Mouse (Mus musculus) stomach, postnatal 0 days (tissue): ENCODE measurements at regions not wholly inside any gene's neighbourhood (a gene's known extent, or its start where the extent isn't known, plus 50 kb on each side); places are given as distances from the start of the nearest gene placed in this dataset.

Experiments
- ATAC-seq: fragments of 200-750 bp; cut with Nextera tagmentation; 2 replicates; pipeline ENCODE4 v1.8.0; 2017; ENCODE audit not compliant: low FRiP score, low TSS enrichment
- DNase-seq: peaks from one replicate; pipeline ENCODE4 v3.0.0-alpha.2; 2016; ENCODE audit warnings: low spot score
- H3K27ac ChIP-seq: fragments of 300-500 bp; sonication (generic); replicated peaks from 2 replicates; pipeline ENCODE4 v1.5.1; 2014; ENCODE audit warnings: mild to moderate bottlenecking, control low read depth
- H3K27me3 ChIP-seq: fragments of 300-500 bp; sonication (generic); 2 replicates; pipeline ENCODE4 v1.6.1; 2014; ENCODE audit warnings: low read length; ENCODE audit not compliant: control insufficient read depth, insufficient read depth
- H3K36me3 ChIP-seq: fragments of 300-500 bp; sonication (generic); 2 replicates; pipeline ENCODE4 v1.6.1; 2014; ENCODE audit warnings: low read length, mixed read lengths; ENCODE audit not compliant: control insufficient read depth, insufficient read depth
- H3K4me1 ChIP-seq: fragments of 300-500 bp; sonication (generic); replicated peaks from 2 replicates; pipeline ENCODE4 v1.6.1; 2014; ENCODE audit warnings: antibody characterized with exemption; ENCODE audit not compliant: control insufficient read depth, insufficient read depth
- H3K4me2 ChIP-seq: fragments of 300-500 bp; sonication (generic); replicated peaks from 2 replicates; pipeline ENCODE4 v1.6.1; 2014; ENCODE audit warnings: low read depth, mild to moderate bottlenecking, control low read depth, moderate library complexity
- H3K4me3 ChIP-seq: fragments of 300-500 bp; sonication (generic); 2 replicates; pipeline ENCODE4 v1.5.1; 2014; ENCODE audit warnings: low read depth, low read length, control low read depth
- H3K9ac ChIP-seq: fragments of 300-500 bp; sonication (generic); 2 replicates; pipeline ENCODE4 v1.6.1; 2014; ENCODE audit warnings: mild to moderate bottlenecking, low read length, control low read depth, mixed read lengths
- H3K9me3 ChIP-seq: fragments of 300-500 bp; sonication (generic); 2 replicates; pipeline ENCODE4 v1.6.1; 2016; ENCODE audit warnings: low read length; ENCODE audit not compliant: control insufficient read depth
- CTCF ChIP-seq: IDR thresholded peaks from 2 replicates; pipeline ENCODE4 v1.5.1; 2016; ENCODE audit warnings: antibody characterized with exemption, low read depth, mild to moderate bottlenecking, moderate library complexity
- EP300 ChIP-seq: optimal IDR thresholded peaks from 2 replicates; pipeline ENCODE3; 2016; ENCODE audit warnings: antibody characterized with exemption
- WGBS: fragments of 180-500 bp; shearing (Covaris S2); extraction: QIAGEN DNeasy Blood & Tissue Kit; methylation state at CpG from one replicate; pipeline ENCODE4 v1.1.7; 2014; 5-methylcytosine and 5-hydroxymethylcytosine counted together

- ATAC-seq, result no peak
- no peaks in the 10 kb centered on the region for H3K4me1 ChIP-seq
- H3K27me3 ChIP-seq, result no peaks in the 10 kb centered on the region
- H3K9ac ChIP-seq, result no peak overlapping the region
- H3K27ac ChIP-seq, result no peak overlapping the region
- no peaks in the 10 kb centered on the region for H3K36me3 ChIP-seq
- H3K4me3 ChIP-seq, result no peak overlapping the region
- no peak overlapping the region for H3K4me2 ChIP-seq
- no peaks in the 10 kb centered on the region for H3K9me3 ChIP-seq
- TF ChIP-seq EP300 (no peak), CTCF (no peak)
- WGBS, result 77% methylated on average over 3 of the region's 3 CpGs
- DNase-seq, result no peak
Measured at GRCm38 (mm10) chr14:47818224-47818623, 170.0 kb downstream of the Ktn1 start.

GRCm38 (mm10) chr14:47818641-47819040 lies 170.4 kb downstream of the Ktn1 start:
- no peak for DNase-seq
- 44% methylated on average over 3 of the region's 3 CpGs for WGBS

GRCm38 (mm10) chr14:47820571-47821143 lies 172.4 kb downstream of the Ktn1 start:
- no peak overlapping the region for H3K9ac ChIP-seq
- TF ChIP-seq EP300, result no peak
- TF ChIP-seq CTCF, result no peak
- ATAC-seq (no peak), DNase-seq (no peak)
- no peaks in the 10 kb centered on the region for H3K36me3 ChIP-seq
- no peaks in the 10 kb centered on the region for H3K27me3 ChIP-seq
- no peak overlapping the region for H3K27ac ChIP-seq
- no peaks in the 10 kb centered on the region for H3K9me3 ChIP-seq
- no peak overlapping the region for H3K4me2 ChIP-seq
- no peak overlapping the region for H3K4me3 ChIP-seq
- H3K4me1 ChIP-seq, result no peaks in the 10 kb centered on the region
- WGBS, result 63% methylated on average over 13 of the region's 13 CpGs

More at GRCm38 (mm10) chr14:47818641-47819040, 170.4 kb downstream of the Ktn1 start:
- no peaks in the 10 kb centered on the region for H3K36me3 ChIP-seq
- H3K4me1 ChIP-seq, result no peaks in the 10 kb centered on the region
- H3K27ac ChIP-seq, result no peak overlapping the region
- no peak overlapping the region for H3K4me3 ChIP-seq
- no peak for TF ChIP-seq CTCF
- no peak for TF ChIP-seq EP300
- no peak overlapping the region for H3K4me2 ChIP-seq
- H3K9ac ChIP-seq, result no peak overlapping the region
- no peak for ATAC-seq
- H3K9me3 ChIP-seq, result no peaks in the 10 kb centered on the region
- no peaks in the 10 kb centered on the region for H3K27me3 ChIP-seq

- H3K36me3 ChIP-seq, result no peaks in the 10 kb centered on the region
- H3K4me2 ChIP-seq, result no peak overlapping the region
- no peak overlapping the region for H3K4me3 ChIP-seq
- no peak overlapping the region for H3K9ac ChIP-seq
- TF ChIP-seq CTCF (no peak), EP300 (no peak)
- no peaks in the 10 kb centered on the region for H3K27me3 ChIP-seq
- no peaks in the 10 kb centered on the region for H3K9me3 ChIP-seq
- WGBS, result 25% methylated on average over 9 of the region's 9 CpGs
- no peak overlapping the region for H3K27ac ChIP-seq
- H3K4me1 ChIP-seq, result no peaks in the 10 kb centered on the region
- ATAC-seq (no peak), DNase-seq (no peak)
Measured at GRCm38 (mm10) chr14:47823182-47823581, 174.9 kb downstream of the Ktn1 start.

- TF ChIP-seq EP300 (no peak), CTCF (no peak)
- no peaks in the 10 kb centered on the region for H3K27me3 ChIP-seq
- H3K36me3 ChIP-seq, result no peaks in the 10 kb centered on the region
- no peak overlapping the region for H3K9ac ChIP-seq
- no peak overlapping the region for H3K4me2 ChIP-seq
- DNase-seq, result no peak
- ATAC-seq, result no peak
- H3K9me3 ChIP-seq, result no peaks in the 10 kb centered on the region
- no peaks in the 10 kb centered on the region for H3K4me1 ChIP-seq
- H3K27ac ChIP-seq, result no peak overlapping the region
- 54% methylated on average over 8 of the region's 8 CpGs for WGBS
- no peak overlapping the region for H3K4me3 ChIP-seq
Measured at GRCm38 (mm10) chr14:47823696-47824095, 175.4 kb downstream of the Ktn1 start.

GRCm38 (mm10) chr14:47825446-47825956 lies 177.3 kb downstream of the Ktn1 start:
- TF ChIP-seq CTCF, result no peak
- no peak for TF ChIP-seq EP300

More at GRCm38 (mm10) chr14:47825446-47825956, 177.3 kb downstream of the Ktn1 start:
- Histone ChIP-seq H3K4me1 (no peaks in the 10 kb centered on the region), H3K27ac (no peak overlapping the region), H3K4me2 (no peak overlapping the region), H3K9ac (no peak overlapping the region), H3K9me3 (no peaks in the 10 kb centered on the region), H3K27me3 (no peaks in the 10 kb centered on the region), H3K36me3 (no peaks in the 10 kb centered on the region), H3K4me3 (no peak overlapping the region)
- no peak for ATAC-seq
- 85% methylated on average over 3 of the region's 3 CpGs for WGBS
- no peak for DNase-seq
